Mouse (Mus musculus): ENCODE measurements around the gene Zfhx3. TPM values are rescaled to one million over a fixed set of nuclear protein-coding genes. Genes with fewer than 3 reads are reported as not detected.

Gene Zfhx3
- total and polyA plus RNA-seq, 3 experiments, result 0.23 to 2.5 TPM; not detected in 1

- H3K9me3 ChIP-seq (replicated peaks; ENCODE audit: insufficient read depth, low read length), result no peaks in the 10 kb centered on the region
- TF ChIP-seq EP300 (IDR thresholded peaks at IDR 0.05; ENCODE audit: low read depth in 1 of 2, low read length in 2 of 2) (no peak), TAL1 (IDR thresholded peaks at IDR 0.05; ENCODE audit: low read length) (no peak), BHLHE40 (IDR thresholded peaks at IDR 0.05; ENCODE audit: borderline replicate concordance, low read depth, low read length) (no peak), TBP (IDR thresholded peaks at IDR 0.05; ENCODE audit: low read depth, low read length) (no peak), UBTF (IDR thresholded peaks at IDR 0.05; ENCODE audit: borderline replicate concordance, insufficient read depth, low read depth, low read length) (no peak), MAX (IDR thresholded peaks at IDR 0.05; ENCODE audit: low read length) (no peak), POLR2AphosphoS5 (IDR thresholded peaks at IDR 0.05; ENCODE audit: borderline replicate concordance, low read depth, low read length) (no peak), GATA1 (IDR thresholded peaks at IDR 0.05; ENCODE audit: low read depth, low read length) (no peak)
- H3K9ac ChIP-seq (ENCODE audit: control insufficient read depth, low read depth, low read length, poor library complexity, severe bottlenecking), result no peak overlapping the region
- H3K4me1 ChIP-seq (ENCODE audit: control insufficient read depth in 1 of 2, insufficient read depth in 2 of 2, low read length in 2 of 2), result no peaks in the 10 kb centered on the region
- no peaks in the 10 kb centered on the region for H3K79me2 ChIP-seq (ENCODE audit: control insufficient read depth, insufficient read depth, low read length, poor library complexity)
- DNase-seq (ENCODE audit: low read depth, low spot score), result no peak
- no peaks in the 10 kb centered on the region for H3K36me3 ChIP-seq (ENCODE audit: control insufficient read depth in 1 of 2, insufficient read depth in 2 of 2, low read length in 2 of 2)
- no peaks in the 10 kb centered on the region for H3K27me3 ChIP-seq (ENCODE audit: control insufficient read depth in 1 of 2, insufficient read depth in 2 of 2, low read length in 2 of 2)
- H3K4me3 ChIP-seq (ENCODE audit: control insufficient read depth in 1 of 2, insufficient read depth in 1 of 2, low read depth in 2 of 2, low read length in 2 of 2), result no peak overlapping the region
- H3K27ac ChIP-seq (ENCODE audit: control insufficient read depth, low read depth, low read length), result no peak overlapping the region
Observed at GRCm38 (mm10) chr8:107942752-107943510, 487 bp downstream of the Zfhx3 start.

GRCm38 (mm10) chr8:107943550-107944348 lies 1.3 kb downstream of the Zfhx3 start:
- no peaks in the 10 kb centered on the region for H3K4me1 ChIP-seq (ENCODE audit: control insufficient read depth in 1 of 2, insufficient read depth in 2 of 2, low read length in 2 of 2)
- H3K9me3 ChIP-seq (replicated peaks; ENCODE audit: insufficient read depth, low read length), result no peaks in the 10 kb centered on the region
- no peak overlapping the region for H3K4me3 ChIP-seq (ENCODE audit: control insufficient read depth in 1 of 2, insufficient read depth in 1 of 2, low read depth in 2 of 2, low read length in 2 of 2)
- H3K79me2 ChIP-seq (ENCODE audit: control insufficient read depth, insufficient read depth, low read length, poor library complexity), result no peaks in the 10 kb centered on the region
- H3K36me3 ChIP-seq (ENCODE audit: control insufficient read depth in 1 of 2, insufficient read depth in 2 of 2, low read length in 2 of 2), result no peaks in the 10 kb centered on the region
- no peak for TF ChIP-seq ETS1 (IDR thresholded peaks at IDR 0.05; ENCODE audit: low read depth, low read length)
- no peak overlapping the region for H3K9ac ChIP-seq (ENCODE audit: control insufficient read depth, low read depth, low read length, poor library complexity, severe bottlenecking)
- no peak for DNase-seq (ENCODE audit: low read depth, low spot score)
- no peaks in the 10 kb centered on the region for H3K27me3 ChIP-seq (ENCODE audit: control insufficient read depth in 1 of 2, insufficient read depth in 2 of 2, low read length in 2 of 2)
- H3K27ac ChIP-seq (ENCODE audit: control insufficient read depth, low read depth, low read length), result no peak overlapping the region

GRCm38 (mm10) chr8:107944676-107945600 lies 2.5 kb downstream of the Zfhx3 start:
- H3K79me2 ChIP-seq (ENCODE audit: control insufficient read depth, insufficient read depth, low read length, poor library complexity), result no peaks in the 10 kb centered on the region
- no peaks in the 10 kb centered on the region for H3K27me3 ChIP-seq (ENCODE audit: control insufficient read depth in 1 of 2, insufficient read depth in 2 of 2, low read length in 2 of 2)

More at GRCm38 (mm10) chr8:107944676-107945600, 2.5 kb downstream of the Zfhx3 start:
- Histone ChIP-seq H3K36me3 (ENCODE audit: control insufficient read depth in 1 of 2, insufficient read depth in 2 of 2, low read length in 2 of 2) (no peaks in the 10 kb centered on the region), H3K4me3 (ENCODE audit: control insufficient read depth in 1 of 2, insufficient read depth in 1 of 2, low read depth in 2 of 2, low read length in 2 of 2) (no peak overlapping the region), H3K9me3 (replicated peaks; ENCODE audit: insufficient read depth, low read length) (no peaks in the 10 kb centered on the region), H3K9ac (ENCODE audit: control insufficient read depth, low read depth, low read length, poor library complexity, severe bottlenecking) (no peak overlapping the region), H3K27ac (ENCODE audit: control insufficient read depth, low read depth, low read length) (no peak overlapping the region), H3K4me1 (ENCODE audit: control insufficient read depth in 1 of 2, insufficient read depth in 2 of 2, low read length in 2 of 2) (no peaks in the 10 kb centered on the region)
- no peak for DNase-seq (ENCODE audit: low read depth, low spot score)
- TF ChIP-seq MYB (IDR thresholded peaks at IDR 0.05; ENCODE audit: low read depth, low read length) (no peak), BHLHE40 (IDR thresholded peaks at IDR 0.05; ENCODE audit: borderline replicate concordance, low read depth, low read length) (no peak), GABPA (IDR thresholded peaks at IDR 0.05; ENCODE audit: low read depth, low read length) (no peak), RAD21 (IDR thresholded peaks at IDR 0.05; ENCODE audit: low read depth, low read length) (no peak), TAL1 (IDR thresholded peaks at IDR 0.05; ENCODE audit: low read length) (no peak), MXI1 (IDR thresholded peaks at IDR 0.05; ENCODE audit: low read depth, low read length) (no peak), MAX (IDR thresholded peaks at IDR 0.05; ENCODE audit: low read length) (no peak), MAFK (IDR thresholded peaks at IDR 0.05; ENCODE audit: borderline replicate concordance, low read depth, low read length) (no peak), TCF12 (IDR thresholded peaks at IDR 0.05; ENCODE audit: low read depth, low read length) (no peak), ZC3H11A (IDR thresholded peaks at IDR 0.05; ENCODE audit: low read depth, low read length) (no peak), POLR2A (IDR thresholded peaks at IDR 0.05; ENCODE audit: control insufficient read depth in 1 of 2, insufficient read depth in 1 of 2, low read depth in 1 of 2, low read length in 2 of 2, poor library complexity in 1 of 2) (no peak), GATA1 (IDR thresholded peaks at IDR 0.05; ENCODE audit: low read depth, low read length) (no peak), ETS1 (IDR thresholded peaks at IDR 0.05; ENCODE audit: low read depth, low read length) (no peak), USF1 (IDR thresholded peaks at IDR 0.05; ENCODE audit: low read depth, low read length) (no peak), MEF2A (IDR thresholded peaks at IDR 0.05; ENCODE audit: extremely low read depth, insufficient replicate concordance, low read depth, low read length, poor library complexity, severe bottlenecking) (no peak)

All from MEL (cell line).